Mouse (Mus musculus): ENCODE results near the gene Gm20479. TPM values are rescaled to one million over a fixed set of nuclear protein-coding genes. Genes with fewer than 3 reads are reported as not detected.
A peak's percentile ranks its signal among the peaks of the same experiment; 100 is the strongest.

Gene Gm20479
- polyA plus RNA-seq, 1 experiment from 2014 or later, result 0.80 TPM

DNA sequence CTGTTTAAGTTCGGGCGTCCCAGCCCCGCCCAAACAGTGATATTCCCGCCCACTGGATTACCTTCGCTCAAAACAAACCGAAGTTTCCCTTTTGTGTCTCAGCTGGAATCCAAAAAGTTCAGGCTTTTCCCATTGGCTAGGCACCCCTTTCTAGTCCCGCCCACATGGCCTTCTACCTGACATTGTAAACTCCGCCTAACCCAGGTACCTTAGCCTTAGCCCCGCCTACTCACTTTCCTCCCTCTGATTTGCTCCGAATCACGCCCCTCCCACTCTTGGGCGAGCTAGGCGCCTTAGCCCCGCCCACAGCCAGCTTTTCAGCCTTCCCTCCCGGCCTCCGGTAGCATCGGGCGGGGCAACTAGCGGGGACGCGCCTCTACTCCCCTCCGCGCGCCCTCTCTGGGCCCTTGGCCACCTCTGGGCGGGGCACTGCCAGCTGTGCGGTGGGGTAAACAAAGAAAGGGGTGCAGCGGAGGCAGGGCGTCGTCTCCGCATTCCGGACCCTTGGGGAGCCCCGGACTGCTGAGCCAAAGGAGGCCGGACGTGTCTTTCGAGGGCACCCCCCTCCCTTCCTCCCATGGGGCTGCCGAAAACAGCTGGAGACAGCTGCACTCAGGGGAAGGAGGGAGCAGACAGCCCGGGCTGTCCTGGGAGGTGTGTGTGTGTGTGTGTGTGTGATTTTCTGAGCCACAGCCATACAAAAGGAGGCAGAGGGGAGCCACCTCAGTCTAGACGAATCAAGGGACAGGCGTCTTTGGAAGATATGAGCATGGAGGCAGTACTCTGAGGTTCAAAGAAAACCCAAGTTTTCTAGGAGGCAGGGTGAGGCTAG is 26.3 kb downstream of the Gm20479 start:
- peaks cover 58% of the 10 kb centered on the region for H3K27me3 ChIP-seq (ENCODE audit: insufficient read depth, low read length)
- peak overlapping the region; percentile 94 for H3K27ac ChIP-seq (ENCODE audit: low read length)
- 0 out of 2 replicates have a peak, but pooled peaks cover 4% of the 10 kb centered on the region for H3K36me3 ChIP-seq (ENCODE audit: insufficient read depth, low read length)
- peak; percentile 57 for ATAC-seq (ENCODE audit: low FRiP score, low TSS enrichment)
- peak overlapping the region; percentile 89 for H3K4me2 ChIP-seq (replicated peaks; ENCODE audit: low read depth, low read length)
- peaks cover 74% of the 10 kb centered on the region for H3K4me1 ChIP-seq (ENCODE audit: insufficient read depth, low read length)
- H3K9ac ChIP-seq (replicated peaks; ENCODE audit: low read length), result peak overlapping the region; percentile 66
- under 1% methylated on average over 38 of the region's 39 CpGs for WGBS
- H3K9me3 ChIP-seq (ENCODE audit: low read length), result no peaks in the 10 kb centered on the region
- peak overlapping the region; percentile 66 for H3K4me3 ChIP-seq (ENCODE audit: low read length)

DNA sequence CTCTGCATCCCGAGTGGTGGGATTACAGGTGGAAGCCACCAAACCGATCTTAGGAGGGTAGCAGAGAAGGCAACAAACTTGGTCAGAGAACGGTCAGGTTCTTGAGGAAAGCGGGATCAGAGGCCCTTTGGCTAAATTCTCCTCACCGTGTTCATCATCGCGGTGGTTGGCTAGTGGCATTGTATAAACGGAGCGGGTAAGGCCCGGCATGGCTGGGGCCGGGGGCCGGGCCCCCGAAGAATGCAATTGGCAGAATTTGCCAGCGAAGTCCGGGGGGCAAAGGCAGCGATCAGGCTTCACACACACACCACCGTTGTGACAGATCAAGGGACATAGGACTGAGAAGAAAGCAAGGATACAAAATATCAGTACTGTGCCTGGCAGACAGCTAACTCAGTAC is 27.2 kb downstream of the Gm20479 start:
- no peaks in the 10 kb centered on the region for H3K9me3 ChIP-seq (ENCODE audit: low read length)
- 0 out of 2 replicates have a peak, but pooled peaks cover 4% of the 10 kb centered on the region for H3K36me3 ChIP-seq (ENCODE audit: insufficient read depth, low read length)
- WGBS, result 22% methylated on average over 17 of the region's 17 CpGs
- H3K27ac ChIP-seq (ENCODE audit: low read length), result no peak overlapping the region
- ATAC-seq (ENCODE audit: low FRiP score, low TSS enrichment), result no peak
- peak overlapping the region; percentile 89 for H3K4me2 ChIP-seq (replicated peaks; ENCODE audit: low read depth, low read length)
- peaks cover 77% of the 10 kb centered on the region for H3K4me1 ChIP-seq (ENCODE audit: insufficient read depth, low read length)
- peak overlapping the region; percentile 59; the same call in 1 of the 2 replicates for H3K9ac ChIP-seq (replicated peaks; ENCODE audit: low read length)
- peak overlapping the region; percentile 66; the same call in 1 of the 2 replicates for H3K4me3 ChIP-seq (ENCODE audit: low read length)
- H3K27me3 ChIP-seq (ENCODE audit: insufficient read depth, low read length), result peaks cover 51% of the 10 kb centered on the region

DNA sequence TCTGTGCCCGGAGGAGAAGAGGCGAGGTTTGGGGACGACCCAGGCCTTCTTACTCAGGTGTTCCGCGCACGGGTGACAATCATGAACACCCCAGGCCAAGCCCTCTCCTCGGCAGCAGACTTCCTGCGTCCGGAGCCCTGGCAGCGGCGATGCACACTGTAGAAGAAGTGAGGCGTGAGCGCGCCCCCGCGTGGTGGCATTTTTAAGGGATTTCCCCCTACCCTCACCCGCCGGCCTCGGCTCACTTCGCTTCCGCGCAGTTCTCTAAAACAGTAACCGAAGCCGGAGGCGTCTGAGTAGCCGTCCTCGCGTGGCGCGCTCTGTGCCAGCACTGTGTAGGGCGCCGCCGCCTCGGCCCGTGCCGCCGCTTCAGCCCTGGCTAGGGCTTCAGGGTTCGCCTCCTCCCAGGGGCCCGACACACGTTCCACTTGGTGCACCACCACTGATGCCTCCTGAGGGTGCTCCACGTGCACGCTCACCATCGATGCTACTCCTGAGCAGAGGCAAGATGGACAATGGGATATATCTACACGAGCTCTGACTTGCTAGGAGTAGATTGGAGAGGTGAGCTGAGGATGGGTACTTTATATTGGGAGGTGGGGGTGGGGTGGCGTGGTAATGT is 27.8 kb downstream of the Gm20479 start:
- peaks cover 49% of the 10 kb centered on the region for H3K27me3 ChIP-seq (ENCODE audit: insufficient read depth, low read length)
- H3K9ac ChIP-seq (replicated peaks; ENCODE audit: low read length), result peak overlapping the region; percentile 59
- H3K4me1 ChIP-seq (ENCODE audit: insufficient read depth, low read length), result peaks cover 72% of the 10 kb centered on the region
- peak overlapping the region; percentile 39 for H3K4me3 ChIP-seq (ENCODE audit: low read length)
- H3K9me3 ChIP-seq (ENCODE audit: low read length), result no peaks in the 10 kb centered on the region
- H3K27ac ChIP-seq (ENCODE audit: low read length), result no peak overlapping the region
- H3K4me2 ChIP-seq (replicated peaks; ENCODE audit: low read depth, low read length), result peak overlapping the region; percentile 89
- 4% methylated on average over 45 of the region's 45 CpGs for WGBS
- H3K36me3 ChIP-seq (ENCODE audit: insufficient read depth, low read length), result 0 out of 2 replicates have a peak, but pooled peaks cover 4% of the 10 kb centered on the region
- peak; percentile 21; the same call in 1 of the 2 replicates for ATAC-seq (ENCODE audit: low FRiP score, low TSS enrichment)

DNA sequence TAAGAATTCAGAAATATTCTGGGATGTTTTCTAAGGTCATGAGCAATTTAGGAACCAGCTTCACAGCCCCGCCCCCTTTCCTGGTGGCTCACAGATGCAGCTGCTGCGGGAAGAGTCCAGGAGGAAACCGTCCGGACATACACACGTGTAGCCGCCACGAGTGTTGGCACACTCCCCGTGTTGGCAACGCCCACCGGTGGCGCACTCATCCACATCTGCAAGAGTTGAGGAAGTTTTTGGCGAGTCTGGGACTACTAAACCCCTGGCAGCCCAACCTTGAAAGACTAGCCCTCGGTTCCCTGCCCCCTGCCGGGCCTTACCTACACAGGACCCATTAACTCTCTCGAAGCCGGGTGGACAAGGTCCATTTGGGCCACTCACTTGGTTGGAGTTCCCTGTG is 28.6 kb downstream of the Gm20479 start:
- peak overlapping the region; percentile 7; the same call in 1 of the 2 replicates for H3K9ac ChIP-seq (replicated peaks; ENCODE audit: low read length)
- no peaks in the 10 kb centered on the region for H3K9me3 ChIP-seq (ENCODE audit: low read length)
- no peak overlapping the region for H3K27ac ChIP-seq (ENCODE audit: low read length)
- WGBS, result 32% methylated on average over 16 of the region's 16 CpGs
- H3K4me1 ChIP-seq (ENCODE audit: insufficient read depth, low read length), result peaks cover 64% of the 10 kb centered on the region
- no peak overlapping the region for H3K4me3 ChIP-seq (ENCODE audit: low read length)
- no peak overlapping the region; the same call in 1 of the 2 replicates for H3K4me2 ChIP-seq (replicated peaks; ENCODE audit: low read depth, low read length)
- H3K36me3 ChIP-seq (ENCODE audit: insufficient read depth, low read length), result 0 out of 2 replicates have a peak, but pooled peaks cover 4% of the 10 kb centered on the region
- no peak for ATAC-seq (ENCODE audit: low FRiP score, low TSS enrichment)
- peaks cover 42% of the 10 kb centered on the region for H3K27me3 ChIP-seq (ENCODE audit: insufficient read depth, low read length)

DNA sequence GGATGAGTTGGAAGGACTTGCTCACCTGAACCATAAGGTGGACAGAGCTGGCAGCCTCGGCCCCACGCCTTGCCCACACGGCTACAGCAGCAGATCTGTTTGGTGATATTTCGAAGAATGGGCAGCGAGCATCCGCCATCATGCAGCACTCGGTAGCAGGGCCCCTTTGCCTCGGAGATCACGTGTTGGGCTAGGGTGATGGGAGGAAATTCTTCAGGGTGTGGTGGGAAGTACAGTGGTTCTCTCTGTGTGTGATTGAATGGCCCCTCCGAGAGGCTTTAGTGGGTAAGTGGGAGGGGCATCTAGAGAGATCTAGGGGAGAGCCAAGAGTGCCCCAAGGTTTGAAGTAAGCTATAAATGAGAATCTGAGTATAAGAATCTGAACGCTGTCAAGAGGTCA is 29.1 kb downstream of the Gm20479 start:
- Histone ChIP-seq H3K27me3 (ENCODE audit: insufficient read depth, low read length) (peaks cover 37% of the 10 kb centered on the region), H3K4me3 (ENCODE audit: low read length) (no peak overlapping the region), H3K9ac (replicated peaks; ENCODE audit: low read length) (no peak overlapping the region), H3K27ac (ENCODE audit: low read length) (no peak overlapping the region), H3K9me3 (ENCODE audit: low read length) (no peaks in the 10 kb centered on the region), H3K36me3 (ENCODE audit: insufficient read depth, low read length) (0 out of 2 replicates have a peak, but pooled peaks cover 4% of the 10 kb centered on the region), H3K4me1 (ENCODE audit: insufficient read depth, low read length) (peaks cover 61% of the 10 kb centered on the region), H3K4me2 (replicated peaks; ENCODE audit: low read depth, low read length) (no peak overlapping the region)
- WGBS, result 82% methylated on average over 11 of the region's 11 CpGs
- ATAC-seq (ENCODE audit: low FRiP score, low TSS enrichment), result no peak

DNA sequence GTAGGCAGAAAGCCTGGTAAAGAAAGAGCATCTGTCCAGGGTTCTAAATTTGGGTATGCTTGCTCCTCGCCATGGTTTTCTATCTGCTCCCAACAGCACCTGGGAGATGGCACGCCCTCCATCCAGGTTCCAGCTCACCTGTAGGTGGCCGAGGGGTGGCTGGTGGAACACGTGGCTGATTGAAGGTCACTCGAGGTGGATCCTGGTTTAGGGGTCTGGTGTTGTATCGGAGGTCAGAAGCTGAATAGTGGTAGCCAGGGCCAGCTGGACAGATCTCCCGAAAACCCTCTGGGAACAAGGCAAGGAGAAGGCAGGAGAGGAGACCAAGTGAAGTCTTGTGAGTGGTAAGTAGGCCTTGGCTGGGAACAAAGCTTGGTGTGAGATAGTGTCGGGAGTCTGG is 29.7 kb downstream of the Gm20479 start:
- WGBS, result 95% methylated on average over 8 of the region's 8 CpGs
- Histone ChIP-seq H3K27me3 (ENCODE audit: insufficient read depth, low read length) (peaks cover 32% of the 10 kb centered on the region), H3K36me3 (ENCODE audit: insufficient read depth, low read length) (0 out of 2 replicates have a peak, but pooled peaks cover 4% of the 10 kb centered on the region), H3K27ac (ENCODE audit: low read length) (no peak overlapping the region), H3K9me3 (ENCODE audit: low read length) (no peaks in the 10 kb centered on the region), H3K4me1 (ENCODE audit: insufficient read depth, low read length) (peaks cover 54% of the 10 kb centered on the region), H3K4me2 (replicated peaks; ENCODE audit: low read depth, low read length) (no peak overlapping the region), H3K9ac (replicated peaks; ENCODE audit: low read length) (no peak overlapping the region), H3K4me3 (ENCODE audit: low read length) (no peak overlapping the region)
- no peak for ATAC-seq (ENCODE audit: low FRiP score, low TSS enrichment)

DNA sequence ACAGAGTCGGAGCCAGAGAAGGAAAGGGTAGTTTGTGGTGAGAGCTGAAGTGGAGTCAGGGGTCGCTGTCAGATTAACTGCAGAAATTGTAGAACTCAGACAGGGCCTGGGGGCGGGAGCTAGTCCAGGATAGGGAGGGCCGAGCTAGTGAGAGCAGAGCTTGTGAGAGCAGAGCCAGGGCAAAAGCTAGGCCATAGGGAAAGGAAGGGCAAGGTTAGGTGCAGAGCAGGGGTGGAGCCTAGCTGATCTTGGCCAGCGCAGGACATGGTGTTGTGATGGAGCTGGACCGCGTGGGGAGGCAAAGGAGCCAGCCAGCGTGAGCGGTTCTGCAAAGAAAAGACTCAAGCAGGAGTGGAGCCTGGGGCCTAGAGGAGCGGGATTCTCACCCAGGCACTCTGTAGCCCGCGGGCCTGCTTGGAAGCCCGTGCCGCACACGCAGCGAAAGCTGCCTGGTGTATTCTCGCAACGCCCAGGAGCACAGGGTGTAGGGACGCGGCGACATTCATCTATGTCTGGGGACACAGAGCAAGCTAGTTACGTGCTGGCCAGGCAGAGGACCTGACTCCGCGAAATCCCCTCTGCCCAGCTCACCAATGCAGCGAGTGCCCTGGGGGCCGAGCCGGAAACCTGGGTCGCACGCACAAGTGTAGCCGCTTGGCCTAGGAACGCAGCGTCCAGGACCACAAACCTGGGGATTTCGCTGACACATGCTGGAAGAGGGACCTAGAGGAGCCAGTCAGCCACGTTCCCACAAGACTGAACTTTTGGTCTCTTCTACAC is 30.9 kb downstream of the Gm20479 start:
- 0 out of 2 replicates have a peak overlapping the region, but pooled peaks have one; percentile 1 for H3K27ac ChIP-seq (ENCODE audit: low read length)
- no peaks in the 10 kb centered on the region for H3K9me3 ChIP-seq (ENCODE audit: low read length)
- peak; percentile 46; the same call in 1 of the 2 replicates for ATAC-seq (ENCODE audit: low FRiP score, low TSS enrichment)

DNA sequence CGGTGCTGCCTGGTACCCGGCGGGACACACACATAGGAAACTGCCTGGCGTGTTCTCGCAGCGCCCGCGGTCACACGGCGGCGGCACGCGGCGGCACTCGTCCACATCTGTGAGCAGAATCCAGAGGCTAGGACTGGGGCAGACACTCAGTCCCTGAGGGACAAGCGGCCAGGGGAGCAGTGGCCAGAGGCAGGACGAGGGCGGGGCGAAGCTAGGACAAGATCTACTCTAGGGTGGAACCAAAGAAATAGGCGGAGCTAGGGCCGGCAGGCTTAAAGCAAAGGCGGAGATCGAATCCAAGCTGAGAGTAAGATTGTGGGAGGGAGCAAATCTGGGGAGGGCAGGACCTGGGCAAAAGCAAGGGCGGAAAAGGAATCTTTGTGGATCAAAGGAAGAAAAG is 31.5 kb downstream of the Gm20479 start:
- Histone ChIP-seq H3K4me2 (replicated peaks; ENCODE audit: low read depth, low read length) (peak overlapping the region; percentile 50), H3K4me1 (ENCODE audit: insufficient read depth, low read length) (peaks cover 37% of the 10 kb centered on the region), H3K27ac (ENCODE audit: low read length) (peak overlapping the region; percentile 5; the same call in 1 of the 2 replicates), H3K27me3 (ENCODE audit: insufficient read depth, low read length) (peaks cover 29% of the 10 kb centered on the region), H3K4me3 (ENCODE audit: low read length) (peak overlapping the region; percentile 35), H3K36me3 (ENCODE audit: insufficient read depth, low read length) (0 out of 2 replicates have a peak, but pooled peaks cover 4% of the 10 kb centered on the region), H3K9ac (replicated peaks; ENCODE audit: low read length) (peak overlapping the region; percentile 56), H3K9me3 (ENCODE audit: low read length) (no peaks in the 10 kb centered on the region)
- WGBS, result 2% methylated on average over 24 of the region's 24 CpGs
- ATAC-seq (ENCODE audit: low FRiP score, low TSS enrichment), result peak; percentile 80

More for the DNA sequence above, 30.9 kb downstream of the Gm20479 start:
- WGBS, result 41% methylated on average over 34 of the region's 34 CpGs
- H3K4me1 ChIP-seq (ENCODE audit: insufficient read depth, low read length), result peaks cover 42% of the 10 kb centered on the region
- 0 out of 2 replicates have a peak, but pooled peaks cover 4% of the 10 kb centered on the region for H3K36me3 ChIP-seq (ENCODE audit: insufficient read depth, low read length)
- peak overlapping the region; percentile 56 for H3K9ac ChIP-seq (replicated peaks; ENCODE audit: low read length)
- peak overlapping the region; percentile 35 for H3K4me3 ChIP-seq (ENCODE audit: low read length)
- H3K27me3 ChIP-seq (ENCODE audit: insufficient read depth, low read length), result peaks cover 32% of the 10 kb centered on the region
- peak overlapping the region; percentile 50 for H3K4me2 ChIP-seq (replicated peaks; ENCODE audit: low read depth, low read length)

DNA sequence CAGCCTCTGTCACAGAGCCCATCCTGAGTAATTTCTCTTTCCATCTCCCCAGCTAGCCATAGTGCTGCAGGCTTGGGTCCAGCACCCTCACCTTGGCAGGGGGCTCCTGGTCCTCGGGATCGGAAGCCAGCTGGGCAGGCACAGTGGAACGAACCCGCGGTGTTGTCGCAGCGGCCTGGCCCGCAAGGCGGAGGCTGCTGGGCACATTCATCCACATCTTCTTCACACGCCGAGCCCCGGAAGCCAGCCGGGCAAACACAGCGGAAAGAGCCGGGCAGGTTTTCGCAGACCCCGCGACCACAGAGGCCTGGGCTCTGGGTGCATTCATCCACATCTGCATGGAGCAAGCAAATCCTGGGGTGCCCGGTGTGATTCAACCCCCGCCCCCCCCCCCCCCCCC is 32.3 kb downstream of the Gm20479 start:
- ATAC-seq (ENCODE audit: low FRiP score, low TSS enrichment), result no peak
- H3K27me3 ChIP-seq (ENCODE audit: insufficient read depth, low read length), result peaks cover 25% of the 10 kb centered on the region
- no peak overlapping the region for H3K27ac ChIP-seq (ENCODE audit: low read length)
- peak overlapping the region; percentile 50; the same call in 1 of the 2 replicates for H3K4me2 ChIP-seq (replicated peaks; ENCODE audit: low read depth, low read length)
- H3K36me3 ChIP-seq (ENCODE audit: insufficient read depth, low read length), result 0 out of 2 replicates have a peak, but pooled peaks cover 4% of the 10 kb centered on the region
- H3K9ac ChIP-seq (replicated peaks; ENCODE audit: low read length), result no peak overlapping the region
- H3K9me3 ChIP-seq (ENCODE audit: low read length), result no peaks in the 10 kb centered on the region
- H3K4me1 ChIP-seq (ENCODE audit: insufficient read depth, low read length), result peaks cover 30% of the 10 kb centered on the region
- no peak overlapping the region for H3K4me3 ChIP-seq (ENCODE audit: low read length)
- 45% methylated on average over 17 of the region's 20 CpGs for WGBS
